Mouse (Mus musculus) lung, adult 2 months (tissue): ENCODE measurements at regions not wholly inside any gene's neighbourhood (a gene's known extent, or its start where the extent isn't known, plus 50 kb on each side); places are given as distances from the start of the nearest gene placed in this dataset.

Experiments
- CTCF ChIP-seq: fragments of 200-500 bp; IDR thresholded peaks from 2 replicates; pipeline ENCODE4 v1.5.1; 2011; ENCODE audit warnings: mild to moderate bottlenecking, low read length, control low read depth; ENCODE audit not compliant: insufficient read depth
- POLR2A ChIP-seq: fragments of 200-500 bp; IDR thresholded peaks from 2 replicates; pipeline ENCODE4 v1.6.1; 2011; ENCODE audit warnings: low read depth, mild to moderate bottlenecking, control low read depth, low read length, borderline replicate concordance; ENCODE audit errors: extremely low read depth

GRCm38 (mm10) chr2:61027686-61028085 lies 64.7 kb upstream of the Rbms1 start:
- TF ChIP-seq CTCF (no peak), POLR2A (no peak)
